10 mouse cellular contexts compared by ENCODE assay signal in genomic region chr1:134909442-134909841, GRCm38 (mm10). TPM values are rescaled to one million over a fixed set of nuclear protein-coding genes. Genes with fewer than 3 reads are reported as not detected.
DNase-seq lines count a peak whose midpoint lies in the region; ATAC-seq and TF ChIP-seq lines count a peak whose summit lies in the region.
"Had no signal": no experiment of that assay in that cellular context is flagged by ENCODE, and none has a peak within 500 bp of the region (broad histone marks: within the 10 kb centered on the region; RNA-seq: fewer than 3 reads in every experiment).

No protein-coding gene starts in this region.

- H3K4me2 ChIP-seq in lung, embryonic 14.5 days, result no peak overlapping the region
- no peak overlapping the region for H3K4me2 ChIP-seq in intestine, embryonic 16.5 days (ENCODE audit: low read depth, low read length)
- H3K4me2 ChIP-seq: hindbrain, embryonic 15.5 days had no signal

- no peak for ATAC-seq in lung, embryonic 14.5 days (ENCODE audit: insufficient read depth)
- no peak for ATAC-seq in intestine, embryonic 16.5 days

- H3K27me3 ChIP-seq in lung, embryonic 14.5 days (ENCODE audit: insufficient read depth, low read length), result no peaks in the 10 kb centered on the region
- H3K27me3 ChIP-seq in intestine, embryonic 16.5 days (replicated peaks; ENCODE audit: control insufficient read depth, insufficient read depth, low read length), result no peaks in the 10 kb centered on the region
- H3K27me3 ChIP-seq: hindbrain, embryonic 15.5 days had no signal

- DNase-seq in lung, embryonic 14.5 days, result no peak
- DNase-seq in lung, postnatal 25 days (ENCODE audit: low spot score), result no peak
- peak; percentile 20 to 34 for DNase-seq in frontal cortex, postnatal 10 days (ENCODE audit: low spot score in 2 of 2)
- peak; percentile 62 to 72 for DNase-seq in heart, postnatal 10 days
- DNase-seq in right cerebral cortex, postnatal 25 days, result peak; percentile 78
- DNase-seq in testis, postnatal 10 days (ENCODE audit: low spot score), result no peak
- DNase-seq in kidney, postnatal 10 days, result no peak
- DNase-seq: thymus, adult 2 months had no signal

- H3K9me3 ChIP-seq in lung, embryonic 14.5 days (ENCODE audit: low read depth, low read length), result no peaks in the 10 kb centered on the region
- no peaks in the 10 kb centered on the region for H3K9me3 ChIP-seq in intestine, embryonic 16.5 days (ENCODE audit: control insufficient read depth, low read length)
- H3K9me3 ChIP-seq: hindbrain, embryonic 15.5 days had no signal

- 57% methylated on average over 9 of the region's 9 CpGs for WGBS in lung, embryonic 14.5 days
- WGBS in intestine, embryonic 16.5 days, result 64% methylated on average over 9 of the region's 9 CpGs

- peaks cover 6% of the 10 kb centered on the region; the same call in 1 of the 2 replicates for H3K4me1 ChIP-seq in lung, embryonic 14.5 days (ENCODE audit: insufficient read depth)
- peaks cover 4% of the 10 kb centered on the region; the same call in 1 of the 2 replicates for H3K4me1 ChIP-seq in intestine, embryonic 16.5 days (ENCODE audit: control insufficient read depth, insufficient read depth, low read length)
- H3K4me1 ChIP-seq: hindbrain, embryonic 15.5 days had no signal

- no peak overlapping the region for H3K9ac ChIP-seq in lung, embryonic 14.5 days
- H3K9ac ChIP-seq in intestine, embryonic 16.5 days (ENCODE audit: low read depth, low read length), result no peak overlapping the region
- H3K9ac ChIP-seq: hindbrain, embryonic 15.5 days had no signal

- intact Hi-C loops in heart, postnatal 10 days (cut with DNase I), result no loop called here

- H3K27ac ChIP-seq in lung, embryonic 14.5 days (ENCODE audit: low read depth), result 0 out of 2 replicates have a peak overlapping the region, but pooled peaks have one; percentile 18
- no peak overlapping the region for H3K27ac ChIP-seq in intestine, embryonic 16.5 days (ENCODE audit: low read length)
- H3K27ac ChIP-seq: hindbrain, embryonic 15.5 days had no signal

- TF ChIP-seq CTCF in lung, embryonic 14.5 days (IDR thresholded peaks at IDR 0.05; ENCODE audit: low read depth), result no peak

- H3K4me3 ChIP-seq in lung, embryonic 14.5 days (ENCODE audit: low read depth, low read length), result no peak overlapping the region
- no peak overlapping the region for H3K4me3 ChIP-seq in intestine, embryonic 16.5 days (ENCODE audit: low read length)
- H3K4me3 ChIP-seq: hindbrain, embryonic 15.5 days had no signal

- H3K36me3 ChIP-seq in lung, embryonic 14.5 days (ENCODE audit: insufficient read depth), result no peaks in the 10 kb centered on the region
- no peaks in the 10 kb centered on the region for H3K36me3 ChIP-seq in intestine, embryonic 16.5 days (ENCODE audit: control insufficient read depth, insufficient read depth, low read length)
- H3K36me3 ChIP-seq: hindbrain, embryonic 15.5 days had no signal

RNA-seq across cellular contexts. Expression of gene Ppp1r12b, which starts 46.3 kb away (rescaled TPM):
- polyA plus RNA-seq in lung, embryonic 14.5 days (2014; fragmentation: Nextera tagmentation; extraction: Ambion mirVana), result 11.5 and 12.9 TPM in 2 replicates
- 100 to 1,000 TPM; 130 to 131 TPM for total RNA-seq in heart, postnatal 10 days (2021)
- polyA plus RNA-seq in intestine, embryonic 16.5 days (2015; fragmentation: Nextera tagmentation; extraction: Ambion mirVana), result 13.9 and 18.5 TPM in 2 replicates

RNA-seq across cellular contexts. Expression of gene Ube2t, which starts 52.9 kb away (rescaled TPM):
- polyA plus RNA-seq in lung, embryonic 14.5 days (2014; fragmentation: Nextera tagmentation; extraction: Ambion mirVana), result 32.6 and 36.4 TPM in 2 replicates
- 10 to 100 TPM in 1 of 2 experiments, 1 to 10 TPM in 1; 9.6 to 10.1 TPM for total RNA-seq in heart, postnatal 10 days (2021)
- 23.2 and 28.4 TPM in 2 replicates for polyA plus RNA-seq in intestine, embryonic 16.5 days (2015; fragmentation: Nextera tagmentation; extraction: Ambion mirVana)

Comparison
In these comparisons a context has a peak if more than half of its experiments do, and no peak if none do; other contexts are left out.
1. DNase-seq: peak in frontal cortex, postnatal 10 days (2 of 2), heart, postnatal 10 days (2 of 2) and right cerebral cortex, postnatal 25 days (single experiment); none in lung, embryonic 14.5 days (single experiment), lung, postnatal 25 days (single experiment), testis, postnatal 10 days (single experiment) and kidney, postnatal 10 days (single experiment).